Mouse (Mus musculus) stomach, postnatal 0 days (tissue): ENCODE results near the gene Actg1. TPM values are rescaled to one million over a fixed set of nuclear protein-coding genes. Genes with fewer than 3 reads are reported as not detected.
"Not testable (repeated sequence)": the region's sequence is repeated elsewhere in the genome, so short reads cannot be mapped to it uniquely, and the experiment has no call there.

Source experiments
- ATAC-seq: fragments of 200-750 bp; cut with Nextera tagmentation; 2 replicates; pipeline ENCODE4 v1.8.0; 2017; ENCODE audit not compliant: low FRiP score, low TSS enrichment
- DNase-seq: peaks from one replicate; pipeline ENCODE4 v3.0.0-alpha.2; 2016; ENCODE audit warnings: low spot score
- H3K27ac ChIP-seq: fragments of 300-500 bp; sonication (generic); replicated peaks from 2 replicates; pipeline ENCODE4 v1.5.1; 2014; ENCODE audit warnings: mild to moderate bottlenecking, control low read depth
- H3K27me3 ChIP-seq: fragments of 300-500 bp; sonication (generic); 2 replicates; pipeline ENCODE4 v1.6.1; 2014; ENCODE audit warnings: low read length; ENCODE audit not compliant: control insufficient read depth, insufficient read depth
- H3K36me3 ChIP-seq: fragments of 300-500 bp; sonication (generic); 2 replicates; pipeline ENCODE4 v1.6.1; 2014; ENCODE audit warnings: low read length, mixed read lengths; ENCODE audit not compliant: control insufficient read depth, insufficient read depth
- H3K4me1 ChIP-seq: fragments of 300-500 bp; sonication (generic); replicated peaks from 2 replicates; pipeline ENCODE4 v1.6.1; 2014; ENCODE audit warnings: antibody characterized with exemption; ENCODE audit not compliant: control insufficient read depth, insufficient read depth
- H3K4me2 ChIP-seq: fragments of 300-500 bp; sonication (generic); replicated peaks from 2 replicates; pipeline ENCODE4 v1.6.1; 2014; ENCODE audit warnings: low read depth, mild to moderate bottlenecking, control low read depth, moderate library complexity
- H3K4me3 ChIP-seq: fragments of 300-500 bp; sonication (generic); 2 replicates; pipeline ENCODE4 v1.5.1; 2014; ENCODE audit warnings: low read depth, low read length, control low read depth
- H3K9ac ChIP-seq: fragments of 300-500 bp; sonication (generic); 2 replicates; pipeline ENCODE4 v1.6.1; 2014; ENCODE audit warnings: mild to moderate bottlenecking, low read length, control low read depth, mixed read lengths
- H3K9me3 ChIP-seq: fragments of 300-500 bp; sonication (generic); 2 replicates; pipeline ENCODE4 v1.6.1; 2016; ENCODE audit warnings: low read length; ENCODE audit not compliant: control insufficient read depth
- CTCF ChIP-seq: IDR thresholded peaks from 2 replicates; pipeline ENCODE4 v1.5.1; 2016; ENCODE audit warnings: antibody characterized with exemption, low read depth, mild to moderate bottlenecking, moderate library complexity
- EP300 ChIP-seq: optimal IDR thresholded peaks from 2 replicates; pipeline ENCODE3; 2016; ENCODE audit warnings: antibody characterized with exemption
- WGBS: fragments of 180-500 bp; shearing (Covaris S2); extraction: QIAGEN DNeasy Blood & Tissue Kit; methylation state at CpG from one replicate; pipeline ENCODE4 v1.1.7; 2014; 5-methylcytosine and 5-hydroxymethylcytosine counted together
- polyA plus RNA-seq: library from polyadenylated mRNA; unstranded; fragments of >200 nt; fragmentation: Nextera tagmentation; extraction: Ambion mirVana; gene quantifications from 2 replicates; pipeline ENCODE4 v1.2.1, GENCODE M21; 2015

Gene Actg1
- polyA plus RNA-seq, 1 experiment from 2014 or later, result 2,268 TPM

GRCm38 (mm10) chr11:120354304-120355276, 6.2 kb upstream of the Actg1 start:
- Histone ChIP-seq H3K4me3 (no peak overlapping the region), H3K4me1 (peaks cover 20% of the 10 kb centered on the region), H3K36me3 (no peaks in the 10 kb centered on the region), H3K4me2 (no peak overlapping the region), H3K27ac (peak overlapping the region; percentile 100), H3K27me3 (no peaks in the 10 kb centered on the region), H3K9me3 (no peaks in the 10 kb centered on the region), H3K9ac (no peak overlapping the region)
- TF ChIP-seq EP300, result no peak
- no peak for TF ChIP-seq CTCF
- 79% methylated on average over 17 of the region's 17 CpGs for WGBS
- ATAC-seq, result no peak
- DNase-seq, result peak; percentile 44

- TF ChIP-seq CTCF, result peak; percentile 85
- peak; percentile 43 for TF ChIP-seq EP300
- Histone ChIP-seq H3K9me3 (no peaks in the 10 kb centered on the region), H3K4me1 (peaks cover 20% of the 10 kb centered on the region), H3K36me3 (no peaks in the 10 kb centered on the region), H3K4me3 (no peak overlapping the region), H3K27ac (peak overlapping the region; percentile 100), H3K4me2 (peak overlapping the region; percentile 32), H3K27me3 (no peaks in the 10 kb centered on the region), H3K9ac (0 out of 2 replicates have a peak overlapping the region, but pooled peaks have one; percentile 14)
- 21% methylated on average over 26 of the region's 26 CpGs for WGBS
- DNase-seq (peak; percentile 96), ATAC-seq (peak; percentile 78)
Measured at GRCm38 (mm10) chr11:120353500-120354303, 5.4 kb upstream of the Actg1 start.

- TF ChIP-seq CTCF (no peak), EP300 (no peak)
- no peaks in the 10 kb centered on the region for H3K9me3 ChIP-seq
- no peaks in the 10 kb centered on the region for H3K27me3 ChIP-seq
- WGBS, result 38% methylated on average over 13 of the region's 13 CpGs
- H3K9ac ChIP-seq, result peak overlapping the region; percentile 41; the same call in 1 of the 2 replicates
- no peaks in the 10 kb centered on the region for H3K36me3 ChIP-seq
- H3K4me1 ChIP-seq, result peaks cover 15% of the 10 kb centered on the region
- DNase-seq (peak; percentile 58), ATAC-seq (no peak)
- H3K27ac ChIP-seq, result peak overlapping the region; percentile 100
- H3K4me3 ChIP-seq, result no peak overlapping the region
- no peak overlapping the region; the same call in 1 of the 2 replicates for H3K4me2 ChIP-seq
Measured at GRCm38 (mm10) chr11:120352571-120353290, 4.4 kb upstream of the Actg1 start.

- H3K9ac ChIP-seq, H3K36me3 ChIP-seq, H3K9me3 ChIP-seq, H3K27me3 ChIP-seq, H3K4me2 ChIP-seq, H3K4me3 ChIP-seq, ATAC-seq: not testable (repeated sequence)
- WGBS, result 79% methylated on average over 5 of the region's 5 CpGs
- Histone ChIP-seq H3K27ac (peak overlapping the region; percentile 100), H3K4me1 (peaks cover 11% of the 10 kb centered on the region; the same call in 1 of the 2 replicates)
- DNase-seq, result peak; percentile 15
Measured at GRCm38 (mm10) chr11:120352093-120352350, 3.7 kb upstream of the Actg1 start.

- peak overlapping the region; percentile 100 for H3K27ac ChIP-seq
- WGBS, result 66% methylated on average over 10 of the region's 10 CpGs
- H3K4me2 ChIP-seq, result no peak overlapping the region; the same call in 1 of the 2 replicates
- H3K27me3 ChIP-seq, result no peaks in the 10 kb centered on the region
- TF ChIP-seq CTCF, result no peak
- no peak for TF ChIP-seq EP300
- DNase-seq, result peak; percentile 62
- H3K9ac ChIP-seq, result peak overlapping the region; percentile 100; the same call in 1 of the 2 replicates
- H3K36me3 ChIP-seq, result no peaks in the 10 kb centered on the region
- ATAC-seq, result no peak
- no peaks in the 10 kb centered on the region for H3K9me3 ChIP-seq
- no peak overlapping the region for H3K4me3 ChIP-seq
- peaks cover 11% of the 10 kb centered on the region; the same call in 1 of the 2 replicates for H3K4me1 ChIP-seq
Measured at GRCm38 (mm10) chr11:120351250-120352092, 3.1 kb upstream of the Actg1 start.
